Mouse (Mus musculus): ENCODE measurements around the gene Vgf. TPM values are rescaled to one million over a fixed set of nuclear protein-coding genes. Genes with fewer than 3 reads are reported as not detected.

Vgf gene
- 0.04 TPM for polyA plus RNA-seq (2012; fragmentation: generic; extraction: Trizol)

DNA sequence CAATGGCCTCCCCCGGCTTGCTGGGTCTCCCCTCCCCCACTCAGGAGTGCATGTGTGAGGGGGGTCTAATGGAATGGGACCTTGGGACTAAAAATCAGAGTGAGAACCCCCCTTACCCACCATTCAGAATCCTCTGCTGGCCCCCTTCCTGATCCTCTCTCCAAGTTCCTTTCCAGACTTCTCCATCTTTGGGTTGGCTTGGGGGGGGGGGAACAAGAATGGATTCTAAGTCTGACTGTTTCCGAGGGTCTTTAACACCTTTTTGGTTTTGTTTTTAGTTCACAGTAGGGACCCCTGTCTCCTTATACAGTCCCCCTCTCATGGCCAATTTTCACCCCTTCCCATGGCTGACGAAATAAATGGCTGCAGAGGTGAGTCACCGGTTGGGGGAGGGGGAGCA lies at the start of gene Vgf:
Vgf (plus strand) TSS at position 301 of the 400 bp plus-strand sequence.
- peak within 1 kb of the TSS; percentile 59 for H3K4me2 ChIP-seq (ENCODE audit: low read depth)
- TF ChIP-seq MYOG (IDR thresholded peaks at IDR 0.05; ENCODE audit: control insufficient read depth in 1 of 3, insufficient read depth in 1 of 3, insufficient read length in 2 of 3, low read depth in 2 of 3) (no peak), USF1 (IDR thresholded peaks at IDR 0.05; ENCODE audit: low read depth) (no peak), TCF12 (IDR thresholded peaks at IDR 0.05; ENCODE audit: insufficient read depth, poor library complexity, severe bottlenecking) (no peak), TCF3 (IDR thresholded peaks at IDR 0.05; ENCODE audit: insufficient read length, low read depth) (no peak), MAX (IDR thresholded peaks at IDR 0.05; ENCODE audit: low read depth) (no peak), SRF (IDR thresholded peaks at IDR 0.05; ENCODE audit: control insufficient read depth, insufficient read length, low read depth) (no peak), REST (IDR thresholded peaks at IDR 0.05; ENCODE audit: insufficient read depth, insufficient read length) (no peak), POLR2AphosphoS2 (IDR thresholded peaks at IDR 0.05; ENCODE audit: insufficient read length, low read depth) (no peak), CEBPB (IDR thresholded peaks at IDR 0.05; ENCODE audit: insufficient read depth, poor library complexity, severe bottlenecking) (no peak), POLR2A (IDR thresholded peaks at IDR 0.05; ENCODE audit: insufficient read length, low read depth) (no peak), MYOD1 (IDR thresholded peaks at IDR 0.05; ENCODE audit: control insufficient read depth in 1 of 3, insufficient read length in 2 of 3, low read depth in 2 of 3) (no peak), E2F4 (IDR thresholded peaks at IDR 0.05; ENCODE audit: insufficient read depth) (no peak)

DNA sequence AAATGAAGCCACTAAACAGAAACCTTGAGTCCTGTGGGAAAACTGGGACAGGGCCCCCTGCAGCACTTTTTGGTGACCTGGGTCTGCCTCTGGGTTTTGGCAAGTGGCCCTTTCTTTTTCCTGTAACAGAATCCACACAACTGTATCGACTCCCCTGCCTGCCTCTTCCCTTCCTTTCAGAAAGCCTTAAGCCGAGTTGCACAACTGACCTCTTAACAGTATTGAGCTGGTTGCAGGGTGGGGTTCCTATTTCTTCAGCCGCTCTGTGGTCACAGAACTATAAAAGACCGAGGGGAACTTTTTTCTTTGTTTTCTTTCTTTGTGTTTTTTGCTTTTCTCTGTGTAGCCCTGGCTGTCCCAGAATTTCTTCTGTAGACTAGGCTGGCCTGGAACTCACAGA lies 48.4 kb upstream of the Vgf start:
- TF ChIP-seq REST (IDR thresholded peaks at IDR 0.05; ENCODE audit: insufficient read depth, insufficient read length) (no peak), TCF12 (IDR thresholded peaks at IDR 0.05; ENCODE audit: insufficient read depth, poor library complexity, severe bottlenecking) (no peak), TCF3 (IDR thresholded peaks at IDR 0.05; ENCODE audit: insufficient read length, low read depth) (no peak), E2F4 (IDR thresholded peaks at IDR 0.05; ENCODE audit: insufficient read depth) (no peak), MYOG (IDR thresholded peaks at IDR 0.05; ENCODE audit: control insufficient read depth in 1 of 3, insufficient read depth in 1 of 3, insufficient read length in 2 of 3, low read depth in 2 of 3) (no peak), MAX (IDR thresholded peaks at IDR 0.05; ENCODE audit: low read depth) (no peak), USF1 (IDR thresholded peaks at IDR 0.05; ENCODE audit: low read depth) (no peak), POLR2AphosphoS2 (IDR thresholded peaks at IDR 0.05; ENCODE audit: insufficient read length, low read depth) (no peak), POLR2A (IDR thresholded peaks at IDR 0.05; ENCODE audit: insufficient read length, low read depth) (no peak), MYOD1 (IDR thresholded peaks at IDR 0.05; ENCODE audit: control insufficient read depth in 1 of 3, insufficient read length in 2 of 3, low read depth in 2 of 3) (no peak), CEBPB (IDR thresholded peaks at IDR 0.05; ENCODE audit: insufficient read depth, poor library complexity, severe bottlenecking) (no peak)
- H3K36me3 ChIP-seq (ENCODE audit: control insufficient read depth, insufficient read depth): peaks cover 7% of the 10 kb centered on the region
- no peak overlapping the region for H3K4me3 ChIP-seq
- H3K79me2 ChIP-seq (ENCODE audit: control insufficient read depth, insufficient read depth): no peaks in the 10 kb centered on the region
- H3K4me2 ChIP-seq (ENCODE audit: low read depth): no peak overlapping the region
- no peaks in the 10 kb centered on the region for H3K27me3 ChIP-seq (ENCODE audit: control insufficient read depth, insufficient read depth, insufficient read length)
- H3ac ChIP-seq (ENCODE audit: control insufficient read depth, insufficient read length): no peak overlapping the region

More for the DNA sequence above, at the start of gene Vgf:
- peaks cover 18% of the 10 kb centered on the region for H3K27me3 ChIP-seq (ENCODE audit: control insufficient read depth, insufficient read depth, insufficient read length)
- no peak within 1 kb of the TSS for H3K4me3 ChIP-seq
- no peaks in the 10 kb centered on the region for H3K79me2 ChIP-seq (ENCODE audit: control insufficient read depth, insufficient read depth)
- no peaks in the 10 kb centered on the region for H3K36me3 ChIP-seq (ENCODE audit: control insufficient read depth, insufficient read depth)
- H3ac ChIP-seq (ENCODE audit: control insufficient read depth, insufficient read length): no peak within 1 kb of the TSS

DNA sequence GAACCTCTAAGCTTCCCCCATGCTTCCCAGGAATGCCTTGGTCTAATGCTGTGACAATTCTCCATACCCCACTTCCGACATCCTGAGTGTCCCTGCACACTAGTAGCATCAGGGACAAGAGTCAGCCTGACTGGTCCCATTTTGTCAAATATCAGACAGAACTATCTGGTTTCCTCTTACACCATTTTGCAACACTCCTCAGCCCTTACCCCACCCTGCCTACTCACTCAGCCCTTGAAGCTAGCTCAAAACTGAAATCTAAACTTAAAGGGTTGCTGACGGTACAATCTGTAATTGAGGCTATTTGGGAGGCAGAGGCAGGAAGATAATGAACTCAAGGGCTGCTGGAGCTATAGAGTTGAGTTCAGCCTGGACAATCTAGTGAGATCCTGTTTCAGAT lies 46.4 kb upstream of the Vgf start:
- H3ac ChIP-seq (ENCODE audit: control insufficient read depth, insufficient read length): no peak overlapping the region
- H3K79me2 ChIP-seq (ENCODE audit: control insufficient read depth, insufficient read depth): no peaks in the 10 kb centered on the region
- H3K4me3 ChIP-seq: no peak overlapping the region
- H3K4me2 ChIP-seq (ENCODE audit: low read depth): no peak overlapping the region
- TF ChIP-seq POLR2AphosphoS2 (IDR thresholded peaks at IDR 0.05; ENCODE audit: insufficient read length, low read depth) (no peak), SRF (IDR thresholded peaks at IDR 0.05; ENCODE audit: control insufficient read depth, insufficient read length, low read depth) (no peak), TCF3 (IDR thresholded peaks at IDR 0.05; ENCODE audit: insufficient read length, low read depth) (no peak), E2F4 (IDR thresholded peaks at IDR 0.05; ENCODE audit: insufficient read depth) (no peak), MYOD1 (IDR thresholded peaks at IDR 0.05; ENCODE audit: control insufficient read depth in 1 of 3, insufficient read length in 2 of 3, low read depth in 2 of 3) (no peak), MAX (IDR thresholded peaks at IDR 0.05; ENCODE audit: low read depth) (no peak), TCF12 (IDR thresholded peaks at IDR 0.05; ENCODE audit: insufficient read depth, poor library complexity, severe bottlenecking) (no peak), REST (IDR thresholded peaks at IDR 0.05; ENCODE audit: insufficient read depth, insufficient read length) (no peak), POLR2A (IDR thresholded peaks at IDR 0.05; ENCODE audit: insufficient read length, low read depth) (no peak), CEBPB (IDR thresholded peaks at IDR 0.05; ENCODE audit: insufficient read depth, poor library complexity, severe bottlenecking) (no peak), USF1 (IDR thresholded peaks at IDR 0.05; ENCODE audit: low read depth) (no peak), MYOG (IDR thresholded peaks at IDR 0.05; ENCODE audit: control insufficient read depth in 1 of 3, insufficient read depth in 1 of 3, insufficient read length in 2 of 3, low read depth in 2 of 3) (no peak)
- H3K36me3 ChIP-seq (ENCODE audit: control insufficient read depth, insufficient read depth): peaks cover 7% of the 10 kb centered on the region
- no peaks in the 10 kb centered on the region for H3K27me3 ChIP-seq (ENCODE audit: control insufficient read depth, insufficient read depth, insufficient read length)

DNA sequence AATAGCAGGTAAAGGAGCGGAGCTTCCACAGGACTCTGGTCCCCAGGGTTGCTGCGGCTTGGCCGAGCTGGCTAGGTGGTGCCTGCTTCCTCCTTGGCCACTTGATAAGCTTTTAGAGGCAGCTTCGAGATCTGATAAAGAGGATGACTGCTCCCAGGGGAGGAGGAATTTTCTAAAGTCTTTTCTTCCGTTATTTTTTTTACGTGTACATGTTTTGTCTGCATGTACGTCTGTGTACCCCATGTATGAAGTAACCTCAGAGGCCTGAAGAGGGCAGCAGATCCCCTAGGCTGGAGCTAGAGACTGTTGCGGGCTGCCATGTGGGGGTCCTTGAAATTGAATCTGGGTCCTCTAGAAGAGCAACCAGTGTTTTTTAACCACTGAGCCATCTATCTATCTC lies 45.2 kb upstream of the Vgf start:
- no peak overlapping the region for H3ac ChIP-seq (ENCODE audit: control insufficient read depth, insufficient read length)
- no peak overlapping the region for H3K4me2 ChIP-seq (ENCODE audit: low read depth)
- TF ChIP-seq TCF3 (IDR thresholded peaks at IDR 0.05; ENCODE audit: insufficient read length, low read depth) (no peak), USF1 (IDR thresholded peaks at IDR 0.05; ENCODE audit: low read depth) (no peak), E2F4 (IDR thresholded peaks at IDR 0.05; ENCODE audit: insufficient read depth) (no peak), MAX (IDR thresholded peaks at IDR 0.05; ENCODE audit: low read depth) (no peak), POLR2A (IDR thresholded peaks at IDR 0.05; ENCODE audit: insufficient read length, low read depth) (no peak), SRF (IDR thresholded peaks at IDR 0.05; ENCODE audit: control insufficient read depth, insufficient read length, low read depth) (no peak), CEBPB (IDR thresholded peaks at IDR 0.05; ENCODE audit: insufficient read depth, poor library complexity, severe bottlenecking) (no peak), MYOG (IDR thresholded peaks at IDR 0.05; ENCODE audit: control insufficient read depth in 1 of 3, insufficient read depth in 1 of 3, insufficient read length in 2 of 3, low read depth in 2 of 3) (no peak), TCF12 (IDR thresholded peaks at IDR 0.05; ENCODE audit: insufficient read depth, poor library complexity, severe bottlenecking) (no peak), POLR2AphosphoS2 (IDR thresholded peaks at IDR 0.05; ENCODE audit: insufficient read length, low read depth) (no peak), REST (IDR thresholded peaks at IDR 0.05; ENCODE audit: insufficient read depth, insufficient read length) (no peak), MYOD1 (IDR thresholded peaks at IDR 0.05; ENCODE audit: control insufficient read depth in 1 of 3, insufficient read length in 2 of 3, low read depth in 2 of 3) (no peak)
- H3K79me2 ChIP-seq (ENCODE audit: control insufficient read depth, insufficient read depth): no peaks in the 10 kb centered on the region
- no peaks in the 10 kb centered on the region for H3K27me3 ChIP-seq (ENCODE audit: control insufficient read depth, insufficient read depth, insufficient read length)
- H3K36me3 ChIP-seq (ENCODE audit: control insufficient read depth, insufficient read depth): peaks cover 7% of the 10 kb centered on the region
- H3K4me3 ChIP-seq: no peak overlapping the region

All from myocyte (in vitro differentiated cells).